Mouse (Mus musculus) small intestine, adult 2 months (tissue): ENCODE results near the gene Sh3kbp1. TPM values are rescaled to one million over a fixed set of nuclear protein-coding genes. Genes with fewer than 3 reads are reported as not detected.

ENCODE experiments used
- H3K27ac ChIP-seq: fragments of 200-500 bp; 2 replicates; pipeline ENCODE4 v1.5.1; 2012; ENCODE audit warnings: low read depth, low read length, control low read depth, inconsistent platforms; ENCODE audit not compliant: insufficient read depth
- H3K27me3 ChIP-seq: fragments of 200-500 bp; 2 replicates; pipeline ENCODE4 v1.6.1; 2012; ENCODE audit warnings: mild to moderate bottlenecking, moderate library complexity, low read length, inconsistent platforms; ENCODE audit not compliant: control insufficient read depth, insufficient read depth
- H3K36me3 ChIP-seq: fragments of 200-500 bp; 2 replicates; pipeline ENCODE4 v1.6.1; 2012; ENCODE audit warnings: mild to moderate bottlenecking, low read length, control low read depth, inconsistent platforms; ENCODE audit not compliant: control insufficient read depth, insufficient read depth
- H3K4me1 ChIP-seq: fragments of 200-500 bp; 2 replicates; pipeline ENCODE4 v1.6.1; 2012; ENCODE audit warnings: low read length, inconsistent platforms, mixed read lengths; ENCODE audit not compliant: control insufficient read depth, insufficient read depth, insufficient read length
- H3K4me3 ChIP-seq: fragments of 200-500 bp; 2 replicates; pipeline ENCODE4 v1.5.1; 2012; ENCODE audit warnings: low read depth, mild to moderate bottlenecking, control low read depth, inconsistent platforms, low read length, moderate library complexity
- CTCF ChIP-seq: fragments of 200-500 bp; IDR thresholded peaks from 2 replicates; pipeline ENCODE4 v1.5.1; 2012; ENCODE audit warnings: low read depth, mild to moderate bottlenecking, control low read depth, inconsistent platforms, low read length, moderate library complexity, mixed read lengths; ENCODE audit not compliant: insufficient replicate concordance, insufficient read length; ENCODE audit errors: extremely low read depth
- POLR2A ChIP-seq: fragments of 200-500 bp; IDR thresholded peaks from 2 replicates; pipeline ENCODE4 v1.6.1; 2012; ENCODE audit warnings: low read depth, mild to moderate bottlenecking, control low read depth, inconsistent platforms, low read length, moderate library complexity
- WGBS: fragments of 180-500 bp; shearing (Covaris S2); methylation state at CpG from one replicate; pipeline ENCODE4 v1.1.7; 2018; 5-methylcytosine and 5-hydroxymethylcytosine counted together
- polyA plus RNA-seq: library from polyadenylated mRNA; depleted of rRNA; stranded (reverse); fragments of >200 nt; gene quantifications from 2 replicates; pipeline ENCODE4 v1.2.3, GENCODE M21; 2012

Gene Sh3kbp1
- polyA plus RNA-seq, 1 experiment: 4.4 TPM

DNA sequence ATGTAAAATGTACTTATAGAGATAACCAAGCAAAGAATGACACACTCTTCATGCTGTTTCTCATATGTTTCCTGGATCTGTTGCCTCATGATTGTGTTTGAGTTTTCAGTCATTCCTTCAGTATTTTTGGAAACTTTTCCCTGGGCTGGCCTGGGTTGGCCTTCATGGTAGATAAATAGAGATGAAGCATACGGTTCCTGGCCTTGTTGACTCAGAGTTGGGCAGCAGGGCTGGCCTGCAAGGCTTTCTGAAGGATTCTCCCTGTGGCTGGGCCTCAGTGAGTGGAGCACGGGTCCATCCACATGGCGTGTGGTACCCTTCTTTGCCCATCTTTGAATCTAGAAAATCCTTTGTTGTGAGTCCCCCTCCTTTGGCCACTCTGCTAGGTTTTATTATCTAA, 276.3 kb downstream of the Sh3kbp1 start:
- 85% methylated on average over 3 of the region's 3 CpGs for WGBS
- Histone ChIP-seq H3K36me3 (no peaks in the 10 kb centered on the region), H3K4me1 (no peaks in the 10 kb centered on the region), H3K4me3 (no peak overlapping the region), H3K27ac (no peak overlapping the region), H3K27me3 (no peaks in the 10 kb centered on the region)
- no peak for TF ChIP-seq POLR2A
- no peak for TF ChIP-seq CTCF

DNA sequence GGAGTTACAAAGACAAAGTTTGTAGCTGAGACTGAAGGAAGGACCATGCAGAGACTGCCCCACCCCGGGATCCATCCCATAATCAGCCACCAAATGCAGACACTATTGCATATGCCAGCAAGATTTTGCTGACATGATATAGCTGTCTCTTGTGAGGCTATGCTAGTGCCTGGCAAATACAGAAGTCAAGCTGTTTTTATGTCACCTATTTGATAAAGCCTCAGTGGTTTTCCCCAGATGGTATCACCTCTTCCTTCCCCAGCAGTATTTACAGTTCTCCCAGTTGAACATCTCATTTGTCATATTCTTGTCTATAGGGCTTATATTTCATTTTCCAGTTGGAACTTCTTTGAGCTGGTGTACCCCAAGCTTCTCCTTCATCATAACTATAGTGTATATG, 280.6 kb downstream of the Sh3kbp1 start:
- H3K27ac ChIP-seq: no peak overlapping the region
- H3K27me3 ChIP-seq: no peaks in the 10 kb centered on the region

DNA sequence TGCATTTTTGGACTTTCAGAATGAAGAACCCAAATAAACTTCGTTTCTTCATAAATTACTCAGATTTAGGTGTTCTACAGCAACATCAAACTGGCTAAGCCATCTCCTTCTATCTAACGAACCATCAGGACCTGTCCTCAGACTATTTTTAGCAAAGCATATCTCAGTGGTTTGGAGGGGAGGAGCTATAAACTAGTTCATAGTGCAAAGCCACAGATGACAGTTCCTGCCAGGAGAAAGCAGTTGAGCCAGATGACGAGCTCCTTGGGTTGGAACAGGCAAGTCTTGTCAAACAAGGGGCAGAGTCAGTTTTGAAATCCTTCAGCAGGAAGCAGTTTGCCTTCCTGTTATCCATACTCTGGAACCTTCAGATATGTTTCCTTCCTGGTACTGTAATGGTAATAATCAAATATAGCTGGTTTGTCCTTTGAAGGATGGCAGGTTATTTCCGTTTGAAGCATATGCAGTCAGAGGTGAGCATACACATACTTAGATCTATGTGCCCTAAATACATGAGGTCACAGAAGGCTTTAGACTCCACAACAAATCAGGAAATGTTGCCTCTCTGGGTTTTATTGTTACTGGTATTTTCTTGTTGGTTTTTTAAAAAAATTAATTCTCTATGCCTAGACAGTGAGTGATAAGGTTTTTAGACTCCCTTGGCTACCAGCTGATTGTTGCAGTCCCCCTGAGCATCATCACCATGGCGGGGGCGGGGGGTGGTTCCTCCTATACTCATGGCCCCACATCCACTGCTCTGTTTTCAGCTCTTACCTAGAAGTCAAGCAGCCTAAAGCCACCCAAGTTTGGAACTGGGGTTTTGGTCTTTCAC, 282.6 kb downstream of the Sh3kbp1 start:
- TF ChIP-seq POLR2A (no peak), CTCF (no peak)
- Histone ChIP-seq H3K4me3 (no peak overlapping the region), H3K27me3 (no peaks in the 10 kb centered on the region), H3K4me1 (no peaks in the 10 kb centered on the region), H3K27ac (no peak overlapping the region), H3K36me3 (no peaks in the 10 kb centered on the region)
- WGBS: 53% methylated on average over 6 of the region's 6 CpGs

More for the DNA sequence above, 280.6 kb downstream of the Sh3kbp1 start:
- Histone ChIP-seq H3K36me3 (no peaks in the 10 kb centered on the region), H3K4me1 (no peaks in the 10 kb centered on the region), H3K4me3 (no peak overlapping the region)
- TF ChIP-seq POLR2A (no peak), CTCF (no peak)
- 63% methylated on average over 1 of the region's 1 CpGs for WGBS

DNA sequence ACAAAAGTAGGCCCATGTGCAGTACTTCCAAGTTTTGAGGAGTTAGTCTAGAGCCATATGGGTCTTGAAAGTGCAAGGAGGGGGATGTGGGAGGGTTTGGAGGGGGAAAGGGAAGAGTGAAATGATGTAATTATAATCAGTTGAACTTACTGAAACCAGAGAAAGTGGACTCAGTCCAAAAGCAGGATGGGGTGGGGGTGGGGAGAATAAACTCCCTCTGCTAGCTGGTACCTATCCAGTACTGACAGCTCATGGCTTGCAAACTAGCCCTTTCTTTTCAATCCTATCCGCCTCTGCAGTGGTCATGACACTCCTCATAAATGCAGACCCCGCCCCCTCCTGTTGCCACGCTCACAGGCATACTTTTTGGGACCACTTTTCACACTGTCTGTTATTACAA, 283.5 kb downstream of the Sh3kbp1 start:
- Histone ChIP-seq H3K27ac (no peak overlapping the region), H3K4me1 (no peaks in the 10 kb centered on the region)
- 73% methylated on average over 3 of the region's 3 CpGs for WGBS

DNA sequence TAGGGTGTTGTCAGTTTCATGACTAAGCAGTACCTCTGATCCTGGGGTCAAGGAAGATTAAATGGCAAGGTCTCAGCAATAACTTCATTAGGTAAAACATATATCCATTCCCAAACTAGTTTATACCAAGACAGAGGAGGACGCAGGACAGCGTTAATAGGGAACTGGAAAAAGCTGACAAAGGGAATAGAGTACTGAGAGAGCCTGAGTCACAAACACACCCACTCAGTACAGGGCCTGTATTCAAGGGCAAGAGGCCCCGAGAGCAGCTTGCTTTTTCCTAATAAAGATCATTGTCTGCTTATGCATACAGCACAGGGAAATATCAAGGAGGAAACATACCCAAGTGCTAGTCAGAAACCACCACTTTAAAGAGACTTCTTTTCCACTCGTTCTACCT, 284.5 kb downstream of the Sh3kbp1 start:
- H3K4me1 ChIP-seq: no peaks in the 10 kb centered on the region
- no peak overlapping the region for H3K27ac ChIP-seq
- no peak for TF ChIP-seq POLR2A
- TF ChIP-seq CTCF: no peak
- WGBS: 62% methylated on average over 4 of the region's 4 CpGs
- H3K36me3 ChIP-seq: no peaks in the 10 kb centered on the region
- no peaks in the 10 kb centered on the region for H3K27me3 ChIP-seq
- H3K4me3 ChIP-seq: no peak overlapping the region

More for the DNA sequence above, 283.5 kb downstream of the Sh3kbp1 start:
- no peaks in the 10 kb centered on the region for H3K36me3 ChIP-seq
- H3K27me3 ChIP-seq: no peaks in the 10 kb centered on the region
- no peak overlapping the region for H3K4me3 ChIP-seq
- TF ChIP-seq CTCF (no peak), POLR2A (no peak)

DNA sequence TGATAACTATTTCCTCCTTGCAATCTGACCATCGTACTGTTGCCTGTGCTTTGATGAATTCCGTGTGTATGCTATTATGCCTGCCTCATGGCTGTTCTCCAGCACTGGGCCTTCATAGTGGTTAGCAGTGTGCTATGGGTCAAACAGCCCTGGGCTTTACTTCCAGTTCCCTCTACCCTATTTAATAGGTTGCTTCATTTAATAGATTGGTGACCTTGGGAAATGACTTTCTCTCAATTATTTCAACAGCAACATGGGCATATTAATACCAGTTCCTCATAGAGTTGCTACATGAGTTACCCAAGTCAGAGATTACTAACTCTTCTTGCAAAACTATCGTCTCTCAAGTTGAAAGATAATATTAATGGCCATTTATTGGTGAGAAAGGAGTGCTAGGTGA, 285.0 kb downstream of the Sh3kbp1 start:
- WGBS: 47% methylated on average over 3 of the region's 3 CpGs

DNA sequence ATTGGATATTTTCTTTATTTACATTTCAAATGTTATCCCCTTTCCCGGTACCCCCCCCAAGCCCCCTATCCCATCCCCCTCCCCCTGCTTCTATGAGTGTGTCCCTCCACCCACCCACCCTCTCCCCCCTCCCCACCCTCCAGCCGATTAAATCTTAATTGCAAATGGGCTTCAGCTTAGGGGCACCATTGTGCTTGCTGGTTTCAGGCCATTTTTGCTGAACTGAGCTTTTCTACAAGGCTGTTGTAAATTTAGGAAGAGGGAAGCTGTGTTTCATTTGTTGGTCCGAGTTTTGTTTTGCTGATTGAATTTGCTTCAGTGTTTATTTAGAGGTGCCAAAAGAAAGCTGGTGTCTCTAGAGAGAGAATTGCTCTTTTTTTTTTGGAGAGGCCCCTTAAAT, 286.4 kb downstream of the Sh3kbp1 start:
- Histone ChIP-seq H3K4me1 (no peaks in the 10 kb centered on the region), H3K4me3 (no peak overlapping the region), H3K27me3 (no peaks in the 10 kb centered on the region), H3K27ac (no peak overlapping the region), H3K36me3 (no peaks in the 10 kb centered on the region)
- WGBS: 67% methylated on average over 3 of the region's 3 CpGs
- TF ChIP-seq POLR2A: no peak
- TF ChIP-seq CTCF: no peak

More for the DNA sequence above, 285.0 kb downstream of the Sh3kbp1 start:
- Histone ChIP-seq H3K27me3 (no peaks in the 10 kb centered on the region), H3K36me3 (no peaks in the 10 kb centered on the region), H3K4me1 (no peaks in the 10 kb centered on the region), H3K4me3 (no peak overlapping the region), H3K27ac (no peak overlapping the region)
- no peak for TF ChIP-seq CTCF
- no peak for TF ChIP-seq POLR2A
